Mouse (Mus musculus): ENCODE data around the gene Mpc1. TPM values are rescaled to one million over a fixed set of nuclear protein-coding genes. Genes with fewer than 3 reads are reported as not detected.
"Not testable (repeated sequence)": the region's sequence is repeated elsewhere in the genome, so short reads cannot be mapped to it uniquely, and the experiment has no call there.

The Mpc1 gene
- polyA plus RNA-seq, 3 experiments from 2014 or later = 178 to 199 (median 188) TPM

GRCm38 (mm10) chr17:8283526-8284253 lies 986 bp downstream of the Mpc1 start:
- peak; percentile 91 for ATAC-seq

DNA sequence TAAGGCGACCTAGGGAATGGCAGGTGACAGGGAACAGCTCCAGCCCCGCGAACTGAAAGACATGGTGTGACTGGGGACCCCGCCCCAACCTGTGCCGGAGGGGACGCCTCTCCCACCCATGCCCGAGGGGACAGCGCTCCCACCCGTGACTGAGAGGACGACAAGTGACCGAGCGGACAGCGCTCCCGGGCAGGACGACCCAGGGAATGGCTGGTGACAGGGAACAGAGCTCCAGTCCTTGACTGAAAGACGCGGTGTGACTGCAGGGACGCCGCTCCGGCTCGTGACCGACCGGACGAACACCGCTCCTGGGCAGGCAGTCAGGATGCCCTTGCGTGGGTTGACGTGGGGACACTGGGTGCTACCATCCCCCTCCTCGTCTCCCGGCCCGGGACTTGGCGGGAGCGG lies 1.6 kb downstream of the Mpc1 start:
- peak; percentile 7 for ATAC-seq

GRCm38 (mm10) chr17:8285056-8285455 lies 2.4 kb downstream of the Mpc1 start:
- no peak for ATAC-seq

DNA sequence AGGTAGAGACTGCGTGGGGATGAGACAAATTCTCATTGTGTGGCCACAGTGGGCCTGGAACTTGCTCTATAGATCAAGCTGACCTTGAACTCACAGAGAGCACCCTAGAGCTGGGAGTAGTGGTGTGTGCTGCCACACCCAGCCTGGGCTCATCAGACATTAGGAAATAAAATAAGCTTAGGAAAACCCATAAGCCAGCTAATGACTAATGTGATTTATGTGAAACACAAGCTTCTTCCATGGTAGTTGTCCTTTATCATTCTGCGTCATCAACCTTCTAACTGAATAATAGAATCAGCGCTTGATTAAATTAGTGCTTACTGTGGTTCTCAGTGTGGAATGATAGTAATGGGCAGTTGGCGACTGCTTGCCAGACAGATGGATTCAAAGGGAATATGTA lies 4.3 kb downstream of the Mpc1 start:
- no peak for ATAC-seq

DNA sequence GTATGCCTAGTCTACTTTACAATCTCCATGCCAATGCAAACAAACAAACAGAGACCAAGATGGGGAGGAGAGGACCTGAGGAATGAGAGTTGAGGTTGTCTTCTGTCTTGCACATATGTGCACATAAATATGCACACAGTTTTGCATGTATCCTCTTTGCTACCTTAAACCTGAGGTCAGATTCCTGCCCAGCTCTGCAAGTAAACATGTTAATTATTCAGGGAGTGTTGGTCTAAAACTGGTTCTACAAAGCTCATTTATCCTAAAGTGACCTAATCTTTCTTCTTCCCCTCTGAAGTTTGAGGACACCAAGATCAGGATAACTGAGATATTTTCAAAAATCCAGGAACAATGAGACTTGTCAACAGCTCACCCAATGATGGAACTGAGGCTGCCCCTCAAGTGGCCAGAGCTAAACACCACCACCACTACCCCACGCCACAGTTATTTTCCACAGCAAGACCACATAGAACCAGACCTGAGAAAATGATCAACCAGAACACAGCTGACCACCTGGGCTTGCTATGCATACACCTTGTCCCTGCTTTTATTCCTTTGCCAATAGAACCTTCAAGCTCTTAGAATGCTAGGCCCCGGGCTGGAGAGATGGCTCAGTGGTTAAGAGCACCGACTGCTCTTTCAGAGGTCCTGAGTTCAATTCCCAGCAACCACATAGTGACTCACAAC lies 7.4 kb downstream of the Mpc1 start:
- no peak for ATAC-seq

DNA sequence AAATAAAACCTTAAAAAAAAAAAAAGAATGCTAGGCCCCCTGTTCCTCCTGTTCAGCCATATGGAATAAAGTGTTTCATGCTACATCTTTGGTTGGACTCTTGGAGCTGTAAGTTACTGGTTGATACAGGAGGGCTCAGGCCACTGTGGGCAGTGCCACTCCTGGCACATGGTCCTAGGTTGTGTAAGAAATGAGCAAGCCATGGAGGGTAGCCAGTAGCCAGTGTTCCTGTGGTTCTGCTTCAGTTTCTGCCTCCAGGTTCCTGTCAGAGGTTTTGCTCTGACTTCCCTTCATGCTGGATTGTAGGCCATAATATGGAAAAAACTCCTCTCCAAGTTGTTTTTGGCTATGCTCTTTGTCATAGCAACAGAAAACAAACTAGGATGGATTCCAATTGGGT lies 8.0 kb downstream of the Mpc1 start:
- ATAC-seq = no peak

- ATAC-seq = no peak
Observed at GRCm38 (mm10) chr17:8295825-8296224, 13.1 kb downstream of the Mpc1 start.

GRCm38 (mm10) chr17:8296313-8296844 lies 13.7 kb downstream of the Mpc1 start:
- ATAC-seq = no peak

DNA sequence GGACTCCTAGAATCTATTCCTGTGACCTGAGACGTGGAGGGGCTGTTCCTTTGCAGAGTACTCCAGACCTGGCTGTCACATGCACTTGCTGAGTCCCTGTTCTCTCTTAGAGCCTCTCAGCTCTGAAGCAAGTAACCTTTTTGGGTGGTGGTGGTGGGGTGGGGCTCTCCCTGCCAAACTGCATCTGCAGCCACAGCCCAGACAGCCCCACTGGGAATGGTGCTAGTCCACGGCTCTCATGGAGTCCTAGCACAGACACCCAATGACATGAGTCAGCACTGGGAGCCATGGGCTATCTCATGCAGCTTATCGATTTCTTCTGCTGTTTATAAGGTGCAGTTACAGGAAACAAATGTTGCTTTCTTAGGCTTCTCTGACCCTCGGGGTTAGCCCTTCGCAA lies 15.0 kb downstream of the Mpc1 start:
- no peak for ATAC-seq

GRCm38 (mm10) chr17:8298281-8298680 lies 15.6 kb downstream of the Mpc1 start:
- ATAC-seq = no peak

DNA sequence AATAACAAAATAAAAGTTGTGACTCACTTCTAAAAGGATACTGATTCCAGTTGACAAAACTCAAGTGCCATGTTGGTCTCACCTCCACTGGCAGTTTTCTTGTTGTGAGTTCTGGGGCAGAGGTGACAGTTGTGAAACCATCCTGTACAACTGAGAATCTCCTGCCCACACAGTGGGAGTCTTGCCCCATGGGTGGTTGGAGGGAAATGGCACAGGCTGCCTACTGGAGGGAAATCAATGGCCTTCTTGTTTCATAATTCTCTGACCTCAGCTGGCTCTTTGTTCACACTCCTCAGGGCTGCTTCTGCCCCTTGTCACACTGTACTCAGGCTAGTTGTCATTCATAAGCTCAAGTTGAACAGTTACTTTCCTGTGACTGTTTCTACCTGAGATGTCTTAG lies 16.8 kb downstream of the Mpc1 start:
- ATAC-seq = no peak

DNA sequence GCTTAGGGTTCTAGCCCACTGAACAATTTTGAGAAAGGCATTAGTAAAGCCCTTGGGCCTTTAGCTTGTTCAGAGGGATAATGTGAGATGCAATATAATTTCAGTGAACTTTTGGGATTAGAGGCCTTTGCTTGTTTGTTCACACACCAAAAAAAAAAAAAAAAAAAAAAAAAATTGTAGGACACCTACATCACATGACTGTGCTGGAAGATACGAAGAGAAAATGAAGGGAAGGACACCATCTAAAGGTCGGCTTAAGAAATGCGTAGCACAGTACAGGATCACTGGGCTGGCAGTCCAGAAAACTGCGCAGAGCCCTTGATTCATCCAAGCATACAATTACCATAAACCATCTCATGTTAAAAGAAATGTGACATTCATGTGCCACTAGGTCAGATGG lies 18.8 kb downstream of the Mpc1 start:
- no peak for ATAC-seq

- ATAC-seq = no peak
Observed at GRCm38 (mm10) chr17:8302772-8303438, 20.2 kb downstream of the Mpc1 start.

- ATAC-seq = no peak
Observed at GRCm38 (mm10) chr17:8303671-8304070, 21.0 kb downstream of the Mpc1 start.

DNA sequence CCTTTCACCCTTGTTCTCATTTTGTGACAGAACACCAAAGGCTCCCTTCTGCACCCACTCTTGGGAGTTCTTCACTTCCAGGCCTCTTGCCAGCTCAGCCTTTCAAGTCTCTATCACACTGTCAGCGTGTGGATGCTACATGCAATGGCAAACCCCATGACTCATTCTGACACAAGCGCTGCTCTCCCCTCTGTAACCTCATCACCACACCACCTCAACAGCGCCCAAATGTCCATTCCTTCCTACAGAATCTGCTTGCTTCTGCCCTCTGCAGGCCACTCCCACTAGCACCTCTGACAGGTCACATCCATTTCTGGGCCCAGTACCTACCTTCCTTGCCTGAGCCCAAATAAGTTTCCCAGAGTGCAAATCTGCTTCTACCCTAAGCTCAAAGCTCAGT lies 23.1 kb downstream of the Mpc1 start:
- peak; percentile 47 for ATAC-seq

- ATAC-seq = peak; percentile 96
Observed at GRCm38 (mm10) chr17:8310838-8311614, 28.3 kb downstream of the Mpc1 start, which contains the start of gene Sft2d1. Gene Sft2d1 (plus strand): TSS chr17:8311102.

GRCm38 (mm10) chr17:8311751-8312150 lies 29.0 kb downstream of the Mpc1 start:
- ATAC-seq = no peak

GRCm38 (mm10) chr17:8313976-8314375 lies 31.3 kb downstream of the Mpc1 start:
- no peak for ATAC-seq

- ATAC-seq = no peak
Observed at GRCm38 (mm10) chr17:8316251-8316650, 33.5 kb downstream of the Mpc1 start.

DNA sequence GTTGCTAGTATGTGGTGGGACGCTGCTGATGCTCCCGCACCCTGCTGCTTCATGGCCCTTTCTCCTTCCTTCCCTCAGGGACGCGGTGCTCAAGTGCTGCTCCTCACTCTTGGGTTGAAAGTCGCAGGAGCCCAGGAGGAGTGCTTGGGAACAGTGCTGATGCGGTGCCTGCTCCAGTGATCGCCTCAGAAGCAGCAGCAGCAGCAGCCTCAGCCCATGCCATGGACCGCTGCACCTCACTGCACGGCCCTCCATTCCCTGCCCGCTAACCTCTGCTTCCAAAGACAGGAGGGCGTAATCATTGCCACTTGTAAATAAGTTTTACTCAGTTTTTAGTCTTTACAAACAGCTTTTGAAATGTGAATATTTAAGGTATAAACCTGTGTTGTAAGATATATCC lies 44.2 kb downstream of the Mpc1 start:
- not testable (repeated sequence) for ATAC-seq

DNA sequence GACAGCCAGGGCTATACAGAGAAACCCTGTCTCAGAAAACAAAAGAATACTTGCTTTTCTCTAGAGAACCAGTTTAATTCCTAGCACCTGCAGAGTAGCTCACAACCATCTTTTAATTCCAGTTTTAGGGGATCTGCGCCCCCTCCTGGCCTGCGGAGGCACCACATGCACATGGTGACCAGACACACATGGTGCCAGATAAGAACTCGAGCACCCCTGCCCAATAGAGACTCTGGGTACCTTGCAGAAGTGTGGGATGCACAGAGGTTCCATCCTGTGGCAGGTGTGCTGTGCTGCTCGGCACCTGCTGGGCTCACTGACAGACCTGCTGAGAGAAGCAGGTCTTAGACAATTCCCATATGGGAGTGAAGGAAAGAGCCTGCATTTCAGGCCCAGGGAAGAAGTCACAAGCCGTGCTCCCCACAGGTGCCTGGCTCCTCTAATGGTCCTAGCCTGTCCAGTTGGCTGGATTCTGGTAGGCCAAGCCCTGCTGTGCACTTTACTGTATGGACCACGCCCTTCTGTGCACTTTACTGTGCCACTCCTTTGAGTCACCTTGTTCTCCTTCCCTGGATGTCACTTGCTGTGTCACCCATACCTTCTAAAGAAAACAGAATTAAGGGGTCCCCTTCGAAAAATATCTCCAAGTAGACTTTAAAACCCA lies 45.9 kb downstream of the Mpc1 start:
- ATAC-seq = no peak

- no peak for ATAC-seq
Observed at GRCm38 (mm10) chr17:8330602-8331001, 47.9 kb downstream of the Mpc1 start.
